Mouse (Mus musculus): ENCODE measurements around the gene Pgap3.

Gene Pgap3

DNA sequence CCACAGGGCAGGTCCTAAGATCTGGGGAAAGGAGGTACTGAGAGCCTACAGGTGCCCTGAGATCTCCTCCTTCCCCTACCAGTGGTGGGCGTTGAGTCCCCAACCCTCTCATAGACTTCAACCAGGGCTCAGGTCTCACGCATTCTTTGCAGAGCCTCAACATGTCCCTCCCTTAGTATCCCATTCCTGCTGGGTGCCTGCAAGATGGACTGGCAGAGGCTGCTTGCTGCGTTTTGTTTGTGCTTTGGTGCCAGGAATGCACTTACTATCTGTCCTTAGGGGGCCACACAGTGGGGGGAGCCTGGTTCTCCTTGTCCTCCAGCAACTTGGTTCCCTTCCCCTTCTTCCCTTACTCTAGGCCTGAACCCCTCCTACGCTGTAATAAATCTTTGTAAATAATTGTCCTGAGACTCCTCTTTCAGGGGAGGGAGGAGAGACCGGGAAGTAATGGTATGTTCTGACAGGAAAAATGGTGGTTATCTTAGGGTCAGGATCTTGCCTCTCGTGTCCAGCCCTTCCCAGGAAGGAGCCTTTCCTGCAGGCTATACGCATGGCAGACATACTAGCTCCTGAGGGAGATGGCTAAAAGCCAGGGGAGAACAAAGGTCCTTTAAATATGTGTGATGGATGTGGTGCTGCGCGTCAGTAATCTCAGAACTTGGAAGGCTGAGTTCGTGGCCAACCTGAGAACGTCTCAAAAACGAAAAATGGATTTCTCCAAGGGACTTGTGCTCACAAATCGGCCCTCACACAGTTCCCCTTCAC lies 42.7 kb downstream of the Pgap3 start:
- DNase-seq (ENCODE audit: low read depth, low spot score) = no peak

DNA sequence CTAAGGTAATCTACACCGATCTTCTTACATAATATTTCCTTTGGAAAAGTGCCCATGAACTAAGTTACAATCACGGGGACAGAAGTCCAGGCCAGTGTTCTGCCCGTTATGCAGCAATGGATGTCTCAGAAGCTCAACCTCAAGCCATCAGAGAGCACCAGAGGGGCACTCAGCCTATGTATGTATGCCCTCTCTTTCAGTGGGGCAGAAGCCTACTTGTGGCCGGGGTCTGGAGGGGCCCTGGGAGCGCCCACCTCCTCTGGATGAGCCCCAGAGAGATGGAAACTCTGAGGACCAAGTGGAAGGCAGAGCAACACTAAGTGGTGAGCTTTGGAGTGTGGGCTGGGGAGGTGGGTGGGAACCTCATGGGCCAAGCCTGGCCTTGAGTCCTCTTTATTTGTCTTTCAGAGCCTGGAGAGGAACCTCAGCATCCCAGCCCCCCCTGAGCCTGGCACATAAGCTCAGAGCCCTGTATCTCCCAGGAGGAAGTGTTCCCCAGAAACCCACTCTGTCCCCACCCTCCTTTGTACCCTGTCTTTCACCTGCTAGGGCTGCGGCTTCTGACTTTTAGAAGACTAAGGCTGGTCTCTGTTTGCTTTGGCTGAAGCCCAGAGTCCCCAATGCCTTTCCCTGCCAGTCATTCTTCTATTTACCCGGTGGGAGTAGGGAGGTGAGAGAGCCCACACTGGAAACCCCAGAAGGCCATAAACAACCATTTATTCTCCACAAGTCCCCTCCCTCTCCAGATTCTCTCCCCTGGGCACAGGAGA lies 43.5 kb downstream of the Pgap3 start:
- no peak for DNase-seq (ENCODE audit: low read depth, low spot score)

DNA sequence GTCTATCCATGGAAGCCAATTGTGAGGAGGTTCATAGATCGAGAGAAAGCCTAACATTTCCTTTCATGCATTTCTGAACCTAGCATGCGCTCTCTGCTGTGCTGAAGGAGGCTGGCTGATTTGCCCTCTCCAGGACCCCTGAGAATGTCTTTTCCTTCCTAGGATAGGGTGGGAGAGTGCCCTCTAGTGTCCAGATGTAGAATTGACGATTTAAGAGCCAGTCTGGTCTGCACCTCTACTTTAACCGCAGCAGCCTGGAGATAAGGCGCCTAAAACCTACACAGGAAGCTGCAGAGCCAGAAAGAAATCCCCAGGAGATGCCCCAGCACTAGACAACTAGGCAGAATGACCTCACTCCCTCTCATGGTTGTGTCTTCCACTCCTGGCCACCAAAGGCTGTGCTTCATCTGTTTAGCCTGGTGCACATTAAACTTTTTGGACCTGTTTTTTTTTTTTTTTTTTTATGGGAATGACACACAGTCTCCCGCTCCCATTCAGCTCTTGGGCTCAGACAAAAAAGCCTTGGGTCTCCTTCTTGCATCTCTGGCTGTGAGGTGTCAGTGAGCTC lies 44.5 kb downstream of the Pgap3 start:
- DNase-seq (ENCODE audit: low read depth, low spot score) = peak; percentile 92

DNA sequence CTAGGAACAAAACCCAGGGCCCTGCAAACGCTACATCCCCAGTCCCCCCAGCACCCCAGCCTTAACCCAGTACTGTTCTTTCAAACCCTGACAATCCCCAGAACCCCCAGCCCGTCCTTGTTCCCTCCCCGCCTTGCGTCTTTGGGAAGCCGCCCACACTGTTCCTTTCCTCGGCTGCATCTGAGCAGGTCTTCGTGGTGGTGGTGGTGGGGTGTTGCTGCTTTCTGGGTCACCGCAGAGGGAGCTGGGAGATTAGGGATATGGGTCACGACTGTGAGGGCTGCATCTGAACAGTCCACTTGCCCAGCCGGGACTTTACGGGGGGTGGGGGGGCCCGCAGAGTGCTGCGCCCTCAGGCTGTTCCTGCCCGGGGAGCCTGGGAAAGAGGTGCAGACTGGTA lies 45.8 kb downstream of the Pgap3 start:
- no peak for DNase-seq (ENCODE audit: low read depth, low spot score)

DNA sequence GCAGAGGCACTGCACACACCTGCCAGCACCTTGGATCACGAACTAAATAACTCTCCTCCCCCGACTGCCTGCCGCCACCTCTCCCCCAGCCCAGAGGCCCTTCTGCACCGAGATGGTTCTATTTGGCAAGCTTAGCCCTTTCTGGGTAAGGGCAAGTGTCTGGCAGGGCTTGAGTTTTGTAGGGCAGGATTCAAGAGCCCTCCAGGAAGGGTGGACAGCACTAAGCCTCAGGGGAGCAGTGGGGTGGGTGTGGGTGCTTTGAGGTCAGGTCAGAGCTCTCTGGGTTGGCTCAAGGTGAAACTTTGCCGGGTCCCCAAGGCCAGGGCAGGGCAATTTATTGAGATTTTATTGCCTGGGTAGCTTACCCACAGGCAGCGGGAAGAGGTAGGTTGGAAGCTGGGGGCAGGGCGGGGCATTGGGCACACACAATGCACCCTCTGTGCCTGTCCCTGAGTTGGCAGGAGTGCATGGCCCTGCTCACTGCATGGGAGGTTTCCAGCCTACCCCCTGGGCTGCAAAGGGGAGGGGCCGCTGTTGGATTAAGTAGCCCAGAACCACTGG lies 46.6 kb downstream of the Pgap3 start:
- no peak for DNase-seq (ENCODE audit: low read depth, low spot score)

DNA sequence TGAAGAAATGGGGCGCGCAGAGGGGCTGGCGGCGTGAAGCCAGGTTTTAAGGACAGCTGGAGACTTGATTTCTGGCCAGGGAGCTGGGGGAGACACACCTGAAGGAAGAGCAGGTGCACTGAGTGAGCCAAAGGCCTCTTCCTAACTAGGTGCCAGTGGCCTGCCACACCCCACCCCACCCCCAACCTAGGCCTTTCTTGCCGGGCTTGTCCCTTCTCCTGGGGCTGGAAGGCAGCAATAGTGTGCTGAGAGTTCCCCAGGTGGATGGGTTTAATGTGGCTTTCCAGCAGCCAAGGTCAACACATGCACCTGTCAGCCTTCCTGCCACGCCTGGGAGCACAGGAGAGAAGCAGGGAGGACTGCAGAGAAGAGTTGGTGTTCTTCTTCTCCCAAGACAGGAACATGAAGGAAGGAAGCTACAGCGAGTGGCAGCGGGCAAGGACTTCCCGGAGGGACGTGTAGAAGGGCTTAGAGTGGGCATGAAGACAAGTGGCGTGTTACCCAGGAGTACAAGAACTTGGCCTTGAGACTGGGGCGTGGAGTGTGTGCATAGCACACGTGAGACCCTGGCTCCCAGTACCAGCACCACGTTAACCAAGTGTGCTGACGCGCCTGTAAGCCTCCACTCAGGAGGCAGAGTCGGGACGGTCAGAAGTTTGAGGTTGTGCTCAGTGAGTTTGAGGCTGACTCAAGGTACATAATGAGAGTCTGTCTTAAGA lies 47.9 kb downstream of the Pgap3 start:
- no peak for DNase-seq (ENCODE audit: low read depth, low spot score)

DNA sequence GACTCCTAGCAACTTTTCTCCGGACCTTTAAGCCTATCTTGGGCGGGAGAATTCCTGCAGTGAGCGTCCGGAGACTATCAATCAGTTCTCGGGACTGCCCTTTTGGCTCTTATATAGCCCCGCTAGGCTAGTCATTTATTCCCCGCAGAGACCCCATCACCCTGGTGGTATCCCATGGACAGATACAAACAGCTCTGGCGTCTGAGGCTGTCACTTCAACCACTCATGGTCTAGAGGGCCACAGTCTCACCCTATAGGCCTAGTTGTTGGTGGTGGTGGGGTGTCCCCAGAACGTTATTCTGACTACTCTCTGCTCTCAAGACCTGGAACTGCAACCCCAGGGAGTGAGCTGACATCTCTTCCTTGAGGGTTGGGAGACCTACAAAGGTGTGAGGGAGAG lies 51.0 kb downstream of the Pgap3 start:
- DNase-seq (ENCODE audit: low read depth, low spot score) = no peak

DNA sequence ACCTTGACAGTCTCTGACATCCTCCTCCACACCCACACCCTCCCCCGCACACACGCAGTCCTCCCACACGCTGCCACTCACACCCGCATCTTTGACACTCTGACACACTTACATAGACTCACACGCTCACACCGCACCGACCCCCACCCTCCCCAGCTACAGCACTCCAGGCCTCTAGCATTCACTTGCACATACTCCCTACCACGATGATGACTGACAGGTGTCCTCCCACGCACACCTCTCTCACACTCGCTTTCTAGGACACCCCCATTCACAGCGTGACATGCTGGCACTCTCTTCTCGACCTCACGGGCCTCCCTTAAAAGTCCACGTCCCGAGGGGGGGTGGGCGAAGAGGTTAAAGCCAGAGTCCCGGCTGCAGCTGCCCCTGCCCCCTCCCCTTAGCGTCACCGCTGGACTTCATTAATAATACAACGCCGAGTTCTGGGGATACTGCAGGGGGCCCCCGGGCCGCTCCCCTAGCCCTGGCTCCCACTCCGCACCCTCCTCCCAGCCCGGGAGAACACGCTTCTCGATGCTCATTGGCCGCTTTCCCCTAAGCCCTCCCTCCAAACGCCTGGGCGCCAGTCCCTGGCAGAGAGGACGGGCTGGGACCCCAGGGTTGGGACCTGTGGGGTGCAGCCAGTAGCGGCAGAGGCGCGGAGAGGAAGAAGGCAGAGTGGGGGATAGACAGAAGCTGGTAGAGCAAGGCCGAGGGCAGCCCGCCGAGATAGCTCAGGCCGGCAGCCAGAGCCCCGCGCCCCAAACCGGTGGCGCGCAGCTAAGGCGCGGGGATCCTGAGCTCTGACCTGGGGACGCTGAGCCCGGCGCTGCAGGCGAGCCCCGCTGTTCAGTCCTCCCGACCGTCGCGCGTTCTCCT lies 52.0 kb downstream of the Pgap3 start, which contains the start of gene Ppp1r1b:
Gene Ppp1r1b, plus strand, starts transcription at position 322 of the 879 bp plus-strand sequence.
- no peak for DNase-seq (ENCODE audit: low read depth, low spot score)

DNA sequence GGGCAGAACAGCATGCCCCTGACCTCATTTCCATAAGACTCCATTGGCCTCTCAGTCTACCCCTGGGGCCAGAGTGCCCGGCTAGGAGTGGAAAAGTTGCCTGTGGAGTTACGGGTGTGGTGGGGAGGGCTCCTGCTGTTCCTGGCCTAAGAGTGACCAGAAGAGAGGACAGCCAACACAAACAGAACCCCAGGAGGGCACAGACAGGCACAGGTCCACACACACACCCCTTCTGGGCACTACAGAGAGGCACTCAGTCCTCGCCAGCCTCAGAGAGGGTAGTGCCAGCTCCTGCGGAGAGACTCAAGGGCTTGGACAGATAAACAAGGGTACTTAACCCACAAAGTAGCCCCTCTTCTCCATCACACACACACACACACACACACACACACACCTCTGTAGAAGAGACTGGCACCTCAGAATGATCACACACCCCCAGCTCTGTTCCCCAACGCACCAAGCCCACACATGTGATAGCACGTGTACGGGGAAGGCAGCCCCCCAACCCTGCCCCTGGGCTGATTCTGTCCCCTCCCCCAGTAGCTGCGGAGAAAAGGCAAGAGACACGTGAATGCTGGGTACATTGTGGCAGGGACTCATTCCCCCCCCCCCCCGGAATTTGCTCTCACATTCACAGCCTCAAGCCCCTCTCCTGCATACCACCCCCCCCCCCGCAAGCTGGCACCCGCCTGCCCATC lies 52.8 kb downstream of the Pgap3 start:
- DNase-seq (ENCODE audit: low read depth, low spot score) = no peak

DNA sequence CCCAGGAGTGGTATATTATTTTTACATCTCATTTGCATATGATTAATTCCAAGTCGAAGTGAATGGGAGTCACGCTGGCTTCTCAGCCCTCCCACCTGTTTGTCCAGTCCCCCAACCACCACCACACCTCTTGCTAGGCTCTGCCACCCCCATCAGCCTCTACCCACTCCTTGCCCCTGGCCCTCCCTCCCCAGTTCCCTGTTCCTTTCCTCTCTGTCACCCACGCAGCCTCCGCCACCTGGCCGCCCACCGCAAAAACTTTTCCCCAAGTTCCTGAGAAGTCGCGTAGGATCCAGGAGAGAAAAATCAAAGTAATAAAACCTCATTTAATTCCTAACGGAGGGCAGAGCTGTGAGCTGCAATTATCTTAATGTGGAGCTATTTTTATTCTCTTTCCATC lies 54.1 kb downstream of the Pgap3 start:
- no peak for DNase-seq (ENCODE audit: low read depth, low spot score)

DNA sequence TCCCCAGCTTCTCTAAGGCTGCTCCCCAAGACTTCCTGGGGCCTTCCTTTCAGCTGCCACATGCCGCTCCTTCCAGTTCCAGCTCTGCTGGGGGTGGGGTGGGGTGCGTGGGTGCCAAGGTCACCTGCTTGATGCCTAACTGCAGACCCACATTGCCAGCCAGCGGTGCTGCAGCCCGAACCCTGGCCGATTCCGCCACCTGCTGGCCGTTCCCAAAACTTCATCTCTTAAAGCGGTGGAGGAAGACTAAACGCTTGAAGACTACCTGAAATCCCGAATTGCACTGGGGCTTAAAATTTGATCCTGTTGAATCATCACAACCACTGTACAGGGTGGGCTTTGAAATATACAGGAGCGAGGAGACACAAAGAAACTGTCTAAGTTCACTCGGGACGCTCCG lies 55.0 kb downstream of the Pgap3 start:
- peak; percentile 78 for DNase-seq (ENCODE audit: low read depth, low spot score)

DNA sequence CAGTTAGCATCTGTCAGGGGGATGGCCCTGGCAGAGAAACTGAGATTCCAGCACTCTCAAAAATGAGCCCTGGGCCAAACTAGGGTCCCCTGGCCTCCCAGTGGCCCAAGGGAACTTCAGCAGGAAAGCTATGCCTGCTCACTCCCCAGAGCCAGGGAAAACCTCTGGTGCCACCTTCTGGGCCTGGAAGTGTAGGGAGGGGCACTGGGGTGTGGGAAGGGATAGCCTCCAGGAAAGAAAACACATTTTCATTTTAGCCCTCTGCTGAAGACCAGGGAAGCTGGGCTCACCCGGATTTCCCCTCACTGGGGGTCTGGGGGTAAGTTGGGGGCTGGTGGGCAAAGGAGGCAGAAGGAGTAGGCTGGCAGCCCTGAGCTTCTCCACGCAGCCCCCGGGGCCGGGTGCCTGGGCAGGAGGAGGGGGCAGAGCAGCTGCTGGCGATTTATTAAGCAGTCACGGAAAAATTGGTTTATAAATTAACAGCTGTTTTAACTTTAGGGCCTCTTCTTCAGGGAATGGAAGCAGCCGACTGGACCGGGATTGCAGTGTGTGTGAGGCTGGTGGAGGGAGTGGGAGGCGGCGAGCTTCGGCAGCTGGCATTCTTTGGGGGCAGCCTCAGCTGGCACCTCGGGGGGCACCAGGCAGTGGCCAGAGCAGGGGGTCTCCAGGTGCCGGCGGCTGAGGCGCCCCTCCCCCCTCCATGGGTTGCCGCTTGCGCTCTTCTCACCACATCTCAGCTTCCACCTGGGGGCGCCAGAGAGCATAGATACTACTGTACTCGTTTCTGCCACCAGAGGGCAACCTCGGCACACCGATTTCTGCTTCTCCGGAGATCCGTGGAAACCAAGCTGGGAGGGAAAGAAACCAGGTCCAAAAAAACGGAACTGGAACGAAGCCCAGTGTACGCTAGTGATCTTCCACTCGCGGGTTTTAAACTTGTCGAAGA lies 58.0 kb downstream of the Pgap3 start:
- peak; percentile 91 for DNase-seq (ENCODE audit: low read depth, low spot score)

DNA sequence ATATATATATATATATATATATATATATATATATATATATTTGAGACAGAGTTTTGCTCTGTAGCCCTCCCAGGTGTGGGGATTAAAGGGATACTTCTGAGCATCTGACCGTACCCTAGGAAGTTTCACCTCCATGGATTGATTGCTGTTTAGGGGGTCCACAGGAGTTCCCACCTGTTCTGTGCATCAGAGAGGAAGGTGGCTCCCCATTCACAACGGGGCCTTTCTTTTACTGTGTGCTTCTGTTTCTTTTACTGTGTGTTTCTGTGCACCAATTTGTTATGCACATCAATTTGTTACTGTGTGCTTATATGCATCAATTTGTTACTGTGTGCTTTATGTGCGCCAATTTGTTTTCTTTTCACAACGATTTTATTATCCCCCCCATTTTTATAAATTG lies 59.1 kb downstream of the Pgap3 start:
- DNase-seq (ENCODE audit: low read depth, low spot score) = no peak

DNA sequence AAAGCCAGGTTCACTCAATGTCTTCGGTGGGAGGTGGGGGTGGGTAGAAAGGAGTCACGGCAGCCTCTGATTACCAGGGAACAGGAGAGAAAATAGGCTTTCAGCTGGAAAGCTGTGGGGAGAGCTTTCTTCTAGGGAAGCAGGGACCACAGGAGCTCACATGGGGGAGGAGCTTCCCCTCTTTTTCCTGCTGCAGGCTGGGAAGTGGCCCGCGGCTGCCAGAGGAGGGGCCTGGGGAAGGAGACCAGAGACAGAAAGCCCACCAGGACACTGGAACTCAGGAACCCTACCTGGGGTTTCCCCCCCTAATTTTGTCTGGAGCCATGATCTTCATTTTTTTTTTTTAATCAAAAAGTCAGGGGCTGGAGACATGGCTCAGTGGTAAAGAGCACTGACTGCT lies 59.7 kb downstream of the Pgap3 start:
- no peak for DNase-seq (ENCODE audit: low read depth, low spot score)

DNA sequence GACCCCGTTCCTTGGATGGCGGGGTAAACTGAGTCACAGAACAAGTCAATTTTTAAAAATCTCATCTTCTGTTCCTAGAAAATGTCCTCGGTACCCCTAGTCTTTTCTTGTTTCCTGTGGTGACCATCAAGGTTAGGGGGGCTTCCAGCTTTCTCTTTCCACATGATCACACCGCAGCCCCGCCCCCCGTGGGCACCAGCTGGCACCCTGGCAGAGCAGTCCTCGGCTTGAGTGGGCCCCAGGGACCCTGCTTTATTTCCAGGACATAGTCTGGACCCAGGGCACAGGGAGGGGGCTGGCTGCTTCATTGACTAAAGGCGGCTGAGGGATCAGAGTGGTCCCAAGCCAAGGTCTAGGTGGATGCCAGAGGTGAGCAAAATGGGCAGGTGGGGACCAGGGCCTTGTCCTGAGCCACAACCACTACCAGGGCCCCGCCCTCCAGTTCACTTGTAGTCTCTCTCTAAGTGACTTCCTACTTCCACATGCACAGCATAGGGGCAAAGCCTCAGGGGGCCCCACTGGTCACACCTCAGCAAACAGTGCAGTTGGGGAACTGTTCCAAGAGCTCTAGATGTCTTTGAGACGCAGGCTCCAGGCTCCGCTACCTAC lies 60.5 kb downstream of the Pgap3 start:
- DNase-seq (ENCODE audit: low read depth, low spot score) = no peak

DNA sequence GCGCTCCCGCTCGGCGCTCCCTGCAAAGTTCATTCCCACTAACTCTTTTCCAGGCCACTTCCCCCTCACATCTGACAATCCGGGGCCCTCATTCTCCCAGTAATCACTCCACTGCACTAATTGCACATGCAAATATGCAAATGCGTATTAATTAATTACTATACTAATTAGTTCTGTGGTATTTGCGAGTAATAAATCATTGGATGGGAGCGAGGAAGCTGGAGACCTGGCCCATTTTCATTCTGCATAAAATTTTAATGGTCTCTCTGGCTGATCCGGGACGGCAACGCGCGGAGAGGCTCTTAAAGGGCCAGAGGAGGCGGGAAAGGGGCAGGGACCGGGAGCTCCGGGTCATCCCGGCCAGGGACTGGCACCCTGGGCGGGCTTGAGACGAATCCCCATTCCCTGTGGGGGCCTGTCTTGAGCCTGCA lies 61.2 kb downstream of the Pgap3 start:
- no peak for DNase-seq (ENCODE audit: low read depth, low spot score)
